Mouse (Mus musculus): ENCODE measurements at regions not wholly inside any gene's neighbourhood (a gene's known extent, or its start where the extent isn't known, plus 50 kb on each side); places are given as distances from the start of the nearest gene placed in this dataset.

- TF ChIP-seq CTCF (IDR thresholded peaks at IDR 0.05; ENCODE audit: low read depth, low read length) (no peak), POLR2A (IDR thresholded peaks at IDR 0.05; ENCODE audit: insufficient read depth, low read length) (no peak)
Measured at GRCm38 (mm10) chr12:25387791-25388280, 290.9 kb upstream of the Id2 start.
